Mouse (Mus musculus): Measurements from ENCODE around the gene Tmem98.

DNA sequence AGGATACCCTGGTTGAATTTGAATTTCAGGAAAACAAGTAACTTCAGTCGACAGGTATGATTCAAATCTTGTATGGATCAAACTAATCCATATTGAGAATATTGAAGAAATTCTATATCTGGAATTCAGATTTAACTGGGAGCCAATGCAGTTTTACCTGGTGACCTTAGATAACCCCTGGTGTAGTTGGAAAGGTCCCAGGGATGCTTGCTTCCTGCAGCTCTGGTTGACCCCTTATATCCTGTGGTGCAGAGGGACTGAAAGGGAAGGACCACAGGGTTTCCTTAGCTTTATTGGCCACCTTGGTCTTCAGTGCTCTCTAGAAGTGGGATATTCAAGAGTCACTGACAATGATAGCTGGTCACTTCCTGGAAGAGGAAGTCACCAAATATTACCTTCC, 58.1 kb downstream of the Tmem98 start:
- TF ChIP-seq CTCF (IDR thresholded peaks at IDR 0.05; ENCODE audit: borderline replicate concordance, insufficient read depth, low read length) (no peak), POLR2A (IDR thresholded peaks at IDR 0.05; ENCODE audit: low read depth, low read length) (no peak)
